Mouse (Mus musculus) liver, embryonic 14.5 days (tissue): Measurements from ENCODE around the gene Atad3a. TPM values are rescaled to one million over a fixed set of nuclear protein-coding genes. Genes with fewer than 3 reads are reported as not detected.
A peak's percentile ranks its signal among the peaks of the same experiment; 100 is the strongest.

ENCODE experiments used
- ATAC-seq: fragments of 200-750 bp; cut with Nextera tagmentation; 2 replicates; pipeline ENCODE4 v1.8.0; 2017; ENCODE audit warnings: moderate number of reproducible peaks, mild to moderate bottlenecking, moderate library complexity; ENCODE audit not compliant: insufficient read depth
- DNase-seq, 3 experiments: peaks; one replicate each; pipeline ENCODE4 v3.0.0-alpha.2; 2012 to 2013; ENCODE audit warnings: low read depth in 3 of 3, low spot score in 3 of 3
- H3K27ac ChIP-seq: fragments of 300-500 bp; sonication (generic); 2 replicates; pipeline ENCODE4 v1.5.1; 2014; ENCODE audit warnings: moderate library complexity, mild to moderate bottlenecking, control low read depth, inconsistent platforms
- H3K27me3 ChIP-seq: fragments of 300-500 bp; sonication (generic); 2 replicates; pipeline ENCODE4 v1.6.1; 2014; ENCODE audit warnings: mild to moderate bottlenecking, low read length, moderate library complexity; ENCODE audit not compliant: control insufficient read depth, insufficient read depth
- H3K36me3 ChIP-seq: fragments of 300-500 bp; sonication (generic); replicated peaks from 2 replicates; pipeline ENCODE4 v1.6.1; 2014; ENCODE audit warnings: low read depth; ENCODE audit not compliant: control insufficient read depth, insufficient read depth
- H3K4me1 ChIP-seq, 2 experiments: fragments of 200-500 bp in 1 of 2; fragments of 300-500 bp in 1 of 2; sonication (generic) in 1 of 2; replicated peaks; 2 replicates each; pipeline ENCODE4 v1.6.1; 2012 to 2014; ENCODE audit warnings: antibody characterized with exemption in 1 of 2, inconsistent platforms in 1 of 2, low read length in 1 of 2; ENCODE audit not compliant: control insufficient read depth in 2 of 2, insufficient read depth in 2 of 2
- H3K4me2 ChIP-seq: fragments of 300-500 bp; sonication (generic); 2 replicates; pipeline ENCODE4 v1.6.1; 2014; ENCODE audit warnings: low read depth, mild to moderate bottlenecking, control low read depth, moderate library complexity
- H3K4me3 ChIP-seq, 2 experiments: fragments of 200-500 bp in 1 of 2; fragments of 300-500 bp in 1 of 2; sonication (generic) in 1 of 2; 2 replicates each; pipeline ENCODE4 v1.5.1; 2012 to 2014; ENCODE audit warnings: low read depth in 2 of 2, low read length in 2 of 2, mild to moderate bottlenecking in 2 of 2, control low read depth in 1 of 2, inconsistent platforms in 1 of 2, moderate library complexity in 1 of 2; ENCODE audit not compliant: insufficient read depth in 1 of 2
- H3K9ac ChIP-seq: fragments of 300-500 bp; sonication (generic); replicated peaks from 2 replicates; pipeline ENCODE4 v1.6.1; 2014; ENCODE audit warnings: mild to moderate bottlenecking, control low read depth, moderate library complexity
- H3K9me3 ChIP-seq: fragments of 300-500 bp; sonication (generic); 2 replicates; pipeline ENCODE4 v1.6.1; 2016; ENCODE audit warnings: low read length, mixed read lengths; ENCODE audit not compliant: control insufficient read depth
- CTCF ChIP-seq: IDR thresholded peaks from 2 replicates; pipeline ENCODE4 v1.5.1; 2016; ENCODE audit warnings: antibody characterized with exemption, low read depth, control low read depth
- EP300 ChIP-seq: IDR thresholded peaks from 2 replicates; pipeline ENCODE4 v1.6.1; 2016; ENCODE audit warnings: antibody characterized with exemption, low read depth
- WGBS: fragments of 180-500 bp; shearing (Covaris S2); extraction: QIAGEN DNeasy Blood & Tissue Kit; methylation state at CpG from one replicate; pipeline ENCODE4 v1.1.7; 2014; ENCODE audit not compliant: insufficient replicate concordance; 5-methylcytosine and 5-hydroxymethylcytosine counted together
- microRNA-seq: library from miRNA; unstranded; fragments of <30 nt; microRNA quantifications from one replicate; pipeline ENCODE4, GENCODE M21; 2016
- polyA plus RNA-seq, 2 experiments: library from polyadenylated mRNA; depleted of rRNA in 1 of 2; stranded (reverse) in 1 of 2; unstranded in 1 of 2; fragments of >200 nt; fragmentation: Nextera tagmentation in 1 of 2; extraction: Ambion mirVana in 1 of 2; gene quantifications; 2 replicates each; pipeline versions ENCODE4 v1.2.1 to v1.2.3; 2012 to 2014

Atad3a gene
- polyA plus RNA-seq, 2 experiments, result 31.2 to 41.8 TPM

DNA sequence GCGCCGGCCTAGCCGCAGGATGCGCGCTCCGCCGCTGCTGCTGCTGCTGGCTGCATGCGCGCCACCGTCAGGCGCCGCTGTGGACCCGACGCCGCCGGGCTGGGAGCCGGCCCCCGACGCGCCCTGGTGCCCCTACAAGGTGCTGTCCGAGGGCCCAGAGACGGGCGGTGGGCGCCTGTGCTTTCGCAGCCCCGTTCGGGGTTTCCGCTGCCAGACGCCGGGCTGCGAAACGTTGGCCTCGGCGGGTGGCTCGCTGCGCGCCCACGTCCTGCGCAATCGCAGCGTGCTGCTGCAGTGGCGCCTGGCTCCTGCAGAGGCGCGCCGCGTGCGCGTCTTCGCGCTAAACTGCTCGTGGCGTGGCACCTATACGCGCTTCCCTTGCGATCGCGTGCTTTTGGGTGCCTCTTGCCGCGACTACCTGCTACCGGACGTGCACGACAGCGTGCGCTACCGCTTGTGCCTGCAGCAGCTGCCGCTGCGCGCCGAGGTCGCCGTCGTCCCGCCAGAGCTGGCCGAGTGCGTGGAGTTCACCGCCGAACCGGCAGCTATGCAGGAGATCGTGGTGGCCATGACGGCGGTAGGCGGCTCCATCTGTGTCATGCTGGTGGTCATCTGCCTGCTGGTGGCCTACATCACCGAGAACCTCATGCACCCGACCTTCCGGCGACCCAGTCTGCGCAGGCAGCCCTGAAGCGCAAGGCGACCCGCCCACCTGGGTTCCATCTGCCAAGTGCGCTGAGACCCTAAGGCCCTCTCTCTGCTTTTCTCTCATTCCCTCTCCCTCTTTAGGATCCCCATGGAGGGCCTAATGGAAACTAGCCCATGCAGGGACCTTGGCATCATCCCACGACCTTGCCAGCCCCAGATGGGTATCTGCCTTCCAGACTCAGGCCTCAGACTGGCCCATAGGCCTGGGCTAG is 66.2 kb downstream of the Atad3a start:
- no peak overlapping the region for H3K9ac ChIP-seq
- peak overlapping the region; percentile 34 to 43 for H3K4me3 ChIP-seq
- H3K27me3 ChIP-seq, result peaks cover 30% of the 10 kb centered on the region
- no peak for ATAC-seq
- no peak for DNase-seq
- 2% methylated on average over 92 of the region's 92 CpGs for WGBS
- H3K4me1 ChIP-seq, result no peaks in the 10 kb centered on the region; a peak in 1 of 4 replicates
- no peak overlapping the region for H3K27ac ChIP-seq
- no peaks in the 10 kb centered on the region for H3K36me3 ChIP-seq
- H3K9me3 ChIP-seq, result no peaks in the 10 kb centered on the region
- peak overlapping the region; percentile 61 for H3K4me2 ChIP-seq
- TF ChIP-seq EP300, result no peak
- peak; percentile 11; the same call in 1 of the 2 replicates for TF ChIP-seq CTCF

DNA sequence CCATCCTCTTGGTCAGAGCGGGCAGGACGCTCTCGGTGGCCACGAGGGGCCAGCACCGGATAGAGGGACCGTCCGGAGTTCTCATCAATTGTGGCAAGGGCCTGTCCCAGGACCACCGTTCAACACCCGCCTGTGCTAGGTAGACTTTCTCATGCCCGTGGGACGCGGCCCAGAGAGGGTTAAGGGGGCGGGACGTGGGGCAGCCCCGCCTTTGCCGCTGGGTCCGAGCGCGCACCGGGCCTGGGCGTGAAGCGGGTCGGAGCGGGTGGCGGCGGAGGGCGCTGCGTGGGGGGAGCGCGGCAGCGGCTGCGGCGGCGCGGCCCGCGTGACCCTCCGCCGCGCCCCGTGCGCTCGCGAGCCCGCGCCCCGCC is 66.8 kb downstream of the Atad3a start, which contains the start of gene Fndc10:
Gene Fndc10, plus strand, starts transcription at position 232 of the 371 bp plus-strand sequence.
- TF ChIP-seq CTCF (no peak), EP300 (no peak)
- no peaks in the 10 kb centered on the region; a peak in 1 of 4 replicates for H3K4me1 ChIP-seq
- H3K4me3 ChIP-seq, result peak within 1 kb of the TSS; percentile 34 to 43
- H3K9me3 ChIP-seq, result no peaks in the 10 kb centered on the region
- peaks cover 30% of the 10 kb centered on the region for H3K27me3 ChIP-seq
- no peak within 1 kb of the TSS for H3K9ac ChIP-seq
- H3K36me3 ChIP-seq, result no peaks in the 10 kb centered on the region
- ATAC-seq, result peak; percentile 16; the same call in 1 of the 2 replicates
- no peak for DNase-seq
- H3K27ac ChIP-seq, result no peak within 1 kb of the TSS
- peak within 1 kb of the TSS; percentile 61 for H3K4me2 ChIP-seq
- 1% methylated on average over 46 of the region's 47 CpGs for WGBS

DNA sequence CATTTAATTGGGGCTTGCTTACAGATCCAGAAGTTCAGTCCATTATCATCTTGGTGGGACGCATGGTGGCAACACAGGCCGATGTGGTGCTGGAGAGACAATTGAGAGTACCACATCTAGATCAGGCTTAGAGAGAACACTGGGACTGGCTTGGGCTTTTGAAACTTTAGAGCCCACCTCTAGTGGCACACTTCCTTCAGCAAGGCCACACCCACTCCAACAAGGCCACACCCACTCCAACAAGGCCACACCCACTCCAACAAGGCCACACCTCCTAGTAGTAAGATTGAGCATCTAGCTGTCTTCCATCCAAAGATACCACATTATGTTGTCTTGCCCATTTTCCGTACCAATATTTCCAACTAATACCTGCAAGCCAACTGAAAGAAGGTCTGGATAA is 68.5 kb downstream of the Atad3a start:
- H3K9ac ChIP-seq, result no peak overlapping the region
- no peaks in the 10 kb centered on the region; a peak in 1 of 4 replicates for H3K4me1 ChIP-seq
- WGBS, result 89% methylated on average over 3 of the region's 3 CpGs
- H3K9me3 ChIP-seq, result no peaks in the 10 kb centered on the region
- H3K27ac ChIP-seq, result no peak overlapping the region
- H3K27me3 ChIP-seq, result peaks cover 30% of the 10 kb centered on the region
- TF ChIP-seq CTCF (no peak), EP300 (no peak)
- no peak for ATAC-seq
- H3K4me2 ChIP-seq, result no peak overlapping the region
- no peak for DNase-seq
- no peaks in the 10 kb centered on the region for H3K36me3 ChIP-seq
- no peak overlapping the region for H3K4me3 ChIP-seq

Small RNA genes lying within 50 kb of the gene (microRNA-seq; reads per million reads assigned to microRNA genes)
- gene Gm27743, result not detected

Other genes starting within 250 kb of the Atad3a start
- gene Nadk, start 198.7 kb downstream of the Atad3a start, polyA plus RNA-seq (2012; rRNA removed), result 32.0 and 32.2 TPM in 2 replicates
- gene Nadk, start 198.7 kb downstream of the Atad3a start, polyA plus RNA-seq (2014; fragmentation: Nextera tagmentation; extraction: Ambion mirVana), result 40.2 and 48.4 TPM in 2 replicates
- gene Slc35e2, start 159.7 kb downstream of the Atad3a start, polyA plus RNA-seq (2012; rRNA removed), result 4.1 and 4.2 TPM in 2 replicates
- 6.7 and 7.9 TPM in 2 replicates for gene Slc35e2, start 159.7 kb downstream of the Atad3a start, polyA plus RNA-seq (2014; fragmentation: Nextera tagmentation; extraction: Ambion mirVana)
- gene Cdk11b, start 136.2 kb downstream of the Atad3a start, polyA plus RNA-seq (2012; rRNA removed), result 12.6 and 21.4 TPM in 2 replicates
- 16.3 and 19.4 TPM in 2 replicates for gene Cdk11b, start 136.2 kb downstream of the Atad3a start, polyA plus RNA-seq (2014; fragmentation: Nextera tagmentation; extraction: Ambion mirVana)
- not detected in 2 replicates for gene Gm10563, start 115.7 kb downstream of the Atad3a start, polyA plus RNA-seq (2012; rRNA removed)
- gene Gm10563, start 115.7 kb downstream of the Atad3a start, polyA plus RNA-seq (2014; fragmentation: Nextera tagmentation; extraction: Ambion mirVana), result not detected in 2 replicates
- gene Mmp23, start 107.7 kb downstream of the Atad3a start, polyA plus RNA-seq (2012; rRNA removed), result 3.4 and 5.4 TPM in 2 replicates
- gene Mmp23, start 107.7 kb downstream of the Atad3a start, polyA plus RNA-seq (2014; fragmentation: Nextera tagmentation; extraction: Ambion mirVana), result 2.8 TPM in 2 replicates
- 4.8 and 4.9 TPM in 2 replicates for gene Mib2, start 91.9 kb downstream of the Atad3a start, polyA plus RNA-seq (2012; rRNA removed)
- 1.8 and 1.9 TPM in 2 replicates for gene Mib2, start 91.9 kb downstream of the Atad3a start, polyA plus RNA-seq (2014; fragmentation: Nextera tagmentation; extraction: Ambion mirVana)
- 0.58 and 0.87 TPM in 2 replicates for gene Fndc10, start 66.8 kb downstream of the Atad3a start, polyA plus RNA-seq (2012; rRNA removed)
- 0.10 and 0.15 TPM in 2 replicates for gene Fndc10, start 66.8 kb downstream of the Atad3a start, polyA plus RNA-seq (2014; fragmentation: Nextera tagmentation; extraction: Ambion mirVana)
- gene Ssu72, start 56.3 kb downstream of the Atad3a start, polyA plus RNA-seq (2012; rRNA removed), result 38.6 and 39.5 TPM in 2 replicates
- 53.9 and 56.9 TPM in 2 replicates for gene Ssu72, start 56.3 kb downstream of the Atad3a start, polyA plus RNA-seq (2014; fragmentation: Nextera tagmentation; extraction: Ambion mirVana)
- 0.06 and 0.17 TPM in 2 replicates for gene Tmem240, start 26.3 kb downstream of the Atad3a start, polyA plus RNA-seq (2012; rRNA removed)
- gene Tmem240, start 26.3 kb downstream of the Atad3a start, polyA plus RNA-seq (2014; fragmentation: Nextera tagmentation; extraction: Ambion mirVana), result 0.06 TPM in 1 of 2 replicates, not detected in the other
- 0.13 and 0.15 TPM in 2 replicates for gene Vwa1, start 13.6 kb upstream of the Atad3a start, polyA plus RNA-seq (2012; rRNA removed)
- gene Vwa1, start 13.6 kb upstream of the Atad3a start, polyA plus RNA-seq (2014; fragmentation: Nextera tagmentation; extraction: Ambion mirVana), result 0.14 and 0.19 TPM in 2 replicates
- 0.28 and 0.32 TPM in 2 replicates for gene Tmem88b, start 24.8 kb upstream of the Atad3a start, polyA plus RNA-seq (2012; rRNA removed)
- 0.04 and 0.11 TPM in 2 replicates for gene Tmem88b, start 24.8 kb upstream of the Atad3a start, polyA plus RNA-seq (2014; fragmentation: Nextera tagmentation; extraction: Ambion mirVana)
- gene Ankrd65, start 29.3 kb upstream of the Atad3a start, polyA plus RNA-seq (2012; rRNA removed), result 0.02 and 0.03 TPM in 2 replicates
- gene Ankrd65, start 29.3 kb upstream of the Atad3a start, polyA plus RNA-seq (2014; fragmentation: Nextera tagmentation; extraction: Ambion mirVana), result not detected in 2 replicates
- 41.6 and 62.8 TPM in 2 replicates for gene Mrpl20, start 41.8 kb upstream of the Atad3a start, polyA plus RNA-seq (2012; rRNA removed)
- 197 and 200 TPM in 2 replicates for gene Mrpl20, start 41.8 kb upstream of the Atad3a start, polyA plus RNA-seq (2014; fragmentation: Nextera tagmentation; extraction: Ambion mirVana)
- gene Ccnl2, start 51.4 kb upstream of the Atad3a start, polyA plus RNA-seq (2012; rRNA removed), result 43.3 and 65.8 TPM in 2 replicates
- 51.2 and 57.2 TPM in 2 replicates for gene Ccnl2, start 51.4 kb upstream of the Atad3a start, polyA plus RNA-seq (2014; fragmentation: Nextera tagmentation; extraction: Ambion mirVana)
- 67.4 and 77.0 TPM in 2 replicates for gene Aurkaip1, start 70.2 kb upstream of the Atad3a start, polyA plus RNA-seq (2012; rRNA removed)
- gene Aurkaip1, start 70.2 kb upstream of the Atad3a start, polyA plus RNA-seq (2014; fragmentation: Nextera tagmentation; extraction: Ambion mirVana), result 117 and 120 TPM in 2 replicates
- 5.4 and 6.2 TPM in 2 replicates for gene Mxra8, start 78.6 kb upstream of the Atad3a start, polyA plus RNA-seq (2012; rRNA removed)
- gene Mxra8, start 78.6 kb upstream of the Atad3a start, polyA plus RNA-seq (2014; fragmentation: Nextera tagmentation; extraction: Ambion mirVana), result 3.9 and 4.9 TPM in 2 replicates
- 20.9 and 24.5 TPM in 2 replicates for gene Dvl1, start 86.3 kb upstream of the Atad3a start, polyA plus RNA-seq (2012; rRNA removed)
- gene Dvl1, start 86.3 kb upstream of the Atad3a start, polyA plus RNA-seq (2014; fragmentation: Nextera tagmentation; extraction: Ambion mirVana), result 2.8 and 3.9 TPM in 2 replicates
- gene Tas1r3, start 102.3 kb upstream of the Atad3a start, polyA plus RNA-seq (2012; rRNA removed), result 0.08 and 0.09 TPM in 2 replicates
- 0.04 and 0.06 TPM in 2 replicates for gene Tas1r3, start 102.3 kb upstream of the Atad3a start, polyA plus RNA-seq (2014; fragmentation: Nextera tagmentation; extraction: Ambion mirVana)
- 5.6 and 6.6 TPM in 2 replicates for gene Cptp, start 108.3 kb upstream of the Atad3a start, polyA plus RNA-seq (2012; rRNA removed)
- gene Cptp, start 108.3 kb upstream of the Atad3a start, polyA plus RNA-seq (2014; fragmentation: Nextera tagmentation; extraction: Ambion mirVana), result 7.6 and 9.4 TPM in 2 replicates
- gene Ints11, start 108.5 kb upstream of the Atad3a start, polyA plus RNA-seq (2012; rRNA removed), result 16.7 and 22.1 TPM in 2 replicates
- 34.0 and 34.6 TPM in 2 replicates for gene Ints11, start 108.5 kb upstream of the Atad3a start, polyA plus RNA-seq (2014; fragmentation: Nextera tagmentation; extraction: Ambion mirVana)
- 16.8 and 19.4 TPM in 2 replicates for gene Pusl1, start 130.7 kb upstream of the Atad3a start, polyA plus RNA-seq (2012; rRNA removed)
- gene Pusl1, start 130.7 kb upstream of the Atad3a start, polyA plus RNA-seq (2014; fragmentation: Nextera tagmentation; extraction: Ambion mirVana), result 12.9 and 14.9 TPM in 2 replicates
- 9.4 and 9.6 TPM in 2 replicates for gene Acap3, start 130.7 kb upstream of the Atad3a start, polyA plus RNA-seq (2012; rRNA removed)
- gene Acap3, start 130.7 kb upstream of the Atad3a start, polyA plus RNA-seq (2014; fragmentation: Nextera tagmentation; extraction: Ambion mirVana), result 4.7 and 5.5 TPM in 2 replicates
- 19.9 and 36.9 TPM in 2 replicates for gene Ube2j2, start 182.7 kb upstream of the Atad3a start, polyA plus RNA-seq (2012; rRNA removed)
- gene Ube2j2, start 182.7 kb upstream of the Atad3a start, polyA plus RNA-seq (2014; fragmentation: Nextera tagmentation; extraction: Ambion mirVana), result 61.5 and 62.3 TPM in 2 replicates
- 37.4 and 43.2 TPM in 2 replicates for gene C1qtnf12, start 201.2 kb upstream of the Atad3a start, polyA plus RNA-seq (2012; rRNA removed)
- 85.1 and 96.2 TPM in 2 replicates for gene C1qtnf12, start 201.2 kb upstream of the Atad3a start, polyA plus RNA-seq (2014; fragmentation: Nextera tagmentation; extraction: Ambion mirVana)
- 2.8 and 2.9 TPM in 2 replicates for gene B3galt6, start 231.6 kb upstream of the Atad3a start, polyA plus RNA-seq (2012; rRNA removed)
- 3.7 TPM in 2 replicates for gene B3galt6, start 231.6 kb upstream of the Atad3a start, polyA plus RNA-seq (2014; fragmentation: Nextera tagmentation; extraction: Ambion mirVana)
- gene Sdf4, start 231.8 kb upstream of the Atad3a start, polyA plus RNA-seq (2012; rRNA removed), result 20.1 and 26.8 TPM in 2 replicates
- 72.1 and 79.4 TPM in 2 replicates for gene Sdf4, start 231.8 kb upstream of the Atad3a start, polyA plus RNA-seq (2014; fragmentation: Nextera tagmentation; extraction: Ambion mirVana)